Mouse (Mus musculus) embryonic stem cell, embryonic (primary cell): Measurements from ENCODE around the gene Hpca.

Experiments used
- CTCF ChIA-PET, 4 experiments: fragments of 300-600 bp in 2 of 4; fragments of 350-600 bp in 2 of 4; sonication (Branson Sonifier 250); formaldehyde crosslinking; loops; one replicate each; lab custom pipeline; 2022; ENCODE audit warnings: inconsistent platforms in 2 of 4; lab: Charles Lee
- POLR2A ChIA-PET, 4 experiments: fragments of 300-600 bp in 2 of 4; fragments of 350-600 bp in 2 of 4; sonication (Branson Sonifier 250); formaldehyde crosslinking; loops; one replicate each; lab custom pipeline; 2022; ENCODE audit warnings: antibody characterized with exemption in 4 of 4, inconsistent platforms in 1 of 4; lab: Charles Lee

Hpca gene

DNA sequence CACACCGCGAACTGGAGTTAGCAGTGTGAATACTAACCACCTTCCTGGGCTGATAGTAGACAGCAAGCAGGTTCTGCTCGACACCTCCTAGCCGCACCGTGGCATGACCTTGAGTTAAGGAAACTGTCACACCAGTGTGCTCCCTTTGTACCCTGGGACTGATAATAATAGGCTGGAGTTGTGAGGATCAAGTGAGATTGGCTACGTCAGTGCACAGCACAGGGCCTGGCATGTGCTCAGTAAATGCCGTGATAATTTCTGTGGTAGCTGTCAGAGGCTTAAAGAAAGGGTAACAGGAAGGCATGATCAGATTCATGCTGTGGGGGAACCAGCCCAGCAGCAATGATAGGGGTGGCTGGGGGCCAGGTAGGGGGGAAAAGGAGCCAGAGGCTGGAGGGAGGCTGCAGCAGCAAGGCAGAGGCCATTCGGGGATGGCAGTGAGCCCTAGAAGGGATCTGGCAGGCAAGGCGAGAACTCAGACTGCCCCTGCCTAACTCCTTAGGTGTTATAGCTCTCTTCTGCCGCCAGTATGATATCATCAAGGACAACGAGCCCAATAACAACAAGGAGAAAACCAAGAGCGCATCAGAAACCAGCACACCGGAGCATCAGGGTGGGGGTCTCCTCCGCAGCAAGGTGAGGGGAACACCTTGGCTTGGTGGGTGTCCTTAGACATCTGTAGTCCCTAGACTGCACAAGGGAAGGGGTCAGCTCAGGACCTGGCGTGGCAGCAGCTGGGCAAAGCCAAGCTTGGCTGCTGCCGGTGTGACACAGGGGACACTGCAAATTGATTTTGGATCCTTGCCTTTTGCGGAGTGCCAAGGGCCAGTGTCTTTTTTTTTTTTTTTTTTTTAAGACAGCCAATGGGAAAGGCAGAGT is 20.0 kb upstream of the Hpca start:
- POLR2A ChIA-PET, result interaction anchor here in 2 of 4 experiments (1.2 to 1.4 kb wide), 3 partner anchors 17 to 259 kb away, joined by 3 to 4 read pairs (median 3); no protein-coding TSS in a partner anchor
- CTCF ChIA-PET, result interaction anchor here in 3 of 4 experiments (0.5 to 1.1 kb wide), 6 partner anchors 11 to 1100 kb away, joined by 3 to 5 read pairs (median 4); no protein-coding TSS in a partner anchor

DNA sequence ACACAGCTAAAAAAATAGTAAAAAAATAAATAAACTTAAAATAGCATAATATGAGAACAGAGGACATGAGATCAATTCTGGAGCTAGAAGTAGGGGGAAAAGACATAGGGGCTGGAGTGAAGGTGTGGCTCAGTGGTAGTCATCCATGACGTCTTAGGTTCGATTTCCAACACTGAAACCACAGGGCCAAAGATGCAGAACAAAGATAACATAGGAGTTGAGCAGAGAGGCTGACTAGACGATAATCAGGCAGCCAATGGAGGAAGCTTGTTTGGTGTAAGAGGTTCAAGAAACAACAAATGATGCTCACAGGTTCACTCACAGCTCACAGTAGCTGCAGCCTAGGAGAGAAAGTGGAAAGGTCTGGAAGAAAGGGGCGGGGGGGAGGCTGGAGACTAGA is 19.0 kb upstream of the Hpca start:
- ChIA-PET POLR2A (interaction anchor here (0.7 to 1.6 kb wide), 5 partner anchors 9 to 83 kb away, joined by 3 to 7 read pairs (median 3); partner anchors contain the start of gene Rnf19b (in 1 of the 4)), CTCF (interaction anchor here in 2 of 4 experiments (0.6 to 1.1 kb wide), 4 partner anchors 11 to 46 kb away, joined by 3 to 5 read pairs (median 4); no protein-coding TSS in a partner anchor)

DNA sequence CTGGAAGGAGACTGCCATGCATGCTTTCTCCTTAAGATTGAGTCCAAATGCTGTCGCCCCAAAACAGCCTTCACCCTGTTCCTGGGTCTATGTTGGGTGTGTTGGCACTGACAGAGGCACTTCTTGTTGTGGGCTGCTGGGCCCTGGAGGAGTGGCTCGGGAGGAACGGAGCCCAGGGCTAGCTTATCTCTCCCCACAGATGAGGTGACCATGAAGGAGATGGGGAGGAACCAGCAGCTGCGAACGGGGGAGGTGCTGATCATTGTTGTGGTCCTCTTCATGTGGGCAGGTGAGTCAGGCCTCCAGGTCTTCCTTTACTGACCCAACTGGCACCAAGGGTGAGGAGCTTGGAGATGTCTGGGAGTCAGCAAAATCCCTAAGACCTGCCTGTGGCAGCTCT is 17.8 kb upstream of the Hpca start:
- POLR2A ChIA-PET, result interaction anchor here in 2 of 4 experiments (1.5 to 1.8 kb wide), 3 partner anchors 9 to 123 kb away, joined by 4 to 7 read pairs (median 4); partner anchors contain the start of gene Rnf19b (in 1 of the 2)

DNA sequence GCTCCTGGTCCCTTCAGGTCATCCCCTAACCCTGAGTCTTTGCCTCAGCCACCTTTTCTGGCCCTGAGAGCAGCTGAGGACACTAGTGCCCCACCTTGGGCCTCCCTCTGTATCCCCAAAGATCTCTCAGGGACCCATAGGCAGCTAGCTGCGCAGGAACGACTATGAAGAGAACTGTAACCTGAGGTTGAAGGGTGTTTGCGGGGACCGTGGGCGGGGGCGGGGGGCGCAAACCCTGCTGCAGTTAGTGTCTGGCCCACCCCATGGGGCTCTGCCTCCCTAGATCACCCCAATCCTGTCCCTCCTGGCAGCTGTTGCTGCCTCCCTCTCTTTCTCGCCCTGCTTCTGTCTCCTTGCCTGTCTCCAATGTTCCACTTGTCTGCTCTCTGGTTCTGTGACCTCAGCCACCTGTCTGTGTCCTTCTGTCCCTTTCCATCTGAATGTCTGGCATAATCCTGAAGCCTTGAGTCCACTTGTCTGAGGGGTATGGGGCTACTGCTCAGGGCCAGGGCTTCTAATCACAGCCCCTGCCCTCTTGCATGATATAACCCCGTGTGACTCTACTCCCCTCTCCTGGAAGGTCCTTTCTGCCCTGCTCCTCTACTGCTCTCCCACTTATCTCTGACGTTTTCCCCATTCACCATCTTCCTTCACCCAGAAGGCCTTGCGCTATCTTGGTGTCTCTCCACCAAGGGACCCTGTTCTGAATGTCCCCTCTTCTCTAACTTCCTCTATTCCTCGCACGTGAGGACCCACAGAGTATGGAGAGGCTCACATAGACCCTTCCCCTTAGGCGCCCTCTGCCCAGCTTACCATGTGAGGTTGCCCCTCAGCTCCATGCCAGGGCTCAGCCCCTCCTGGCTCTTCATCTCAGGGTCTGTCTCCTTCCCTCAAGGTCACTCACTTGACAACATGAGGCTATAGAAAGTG is 15.8 kb upstream of the Hpca start:
- ChIA-PET POLR2A (interaction anchor here in 3 of 4 experiments (0.6 to 2.3 kb wide), 13 partner anchors 8 to 213 kb away, joined by 3 to 13 read pairs (median 3); partner anchors contain the start of genes Rnf19b (in 2 of the 3), S100pbp (in 1 of the 3) and Yars (in 1 of the 3)), CTCF (interaction anchor here in 3 of 4 experiments (0.5 to 4.1 kb wide), 11 partner anchors 11 to 502 kb away, joined by 3 to 23 read pairs (median 3); partner anchors contain the start of gene Hpca (in 1 of the 3))

More for the DNA sequence above, 17.8 kb upstream of the Hpca start:
- CTCF ChIA-PET, result interaction anchor here in 1 of 4 experiments (0.6 kb wide), 1 partner anchor 183 kb away, joined by 3 read pairs; no protein-coding TSS in a partner anchor

DNA sequence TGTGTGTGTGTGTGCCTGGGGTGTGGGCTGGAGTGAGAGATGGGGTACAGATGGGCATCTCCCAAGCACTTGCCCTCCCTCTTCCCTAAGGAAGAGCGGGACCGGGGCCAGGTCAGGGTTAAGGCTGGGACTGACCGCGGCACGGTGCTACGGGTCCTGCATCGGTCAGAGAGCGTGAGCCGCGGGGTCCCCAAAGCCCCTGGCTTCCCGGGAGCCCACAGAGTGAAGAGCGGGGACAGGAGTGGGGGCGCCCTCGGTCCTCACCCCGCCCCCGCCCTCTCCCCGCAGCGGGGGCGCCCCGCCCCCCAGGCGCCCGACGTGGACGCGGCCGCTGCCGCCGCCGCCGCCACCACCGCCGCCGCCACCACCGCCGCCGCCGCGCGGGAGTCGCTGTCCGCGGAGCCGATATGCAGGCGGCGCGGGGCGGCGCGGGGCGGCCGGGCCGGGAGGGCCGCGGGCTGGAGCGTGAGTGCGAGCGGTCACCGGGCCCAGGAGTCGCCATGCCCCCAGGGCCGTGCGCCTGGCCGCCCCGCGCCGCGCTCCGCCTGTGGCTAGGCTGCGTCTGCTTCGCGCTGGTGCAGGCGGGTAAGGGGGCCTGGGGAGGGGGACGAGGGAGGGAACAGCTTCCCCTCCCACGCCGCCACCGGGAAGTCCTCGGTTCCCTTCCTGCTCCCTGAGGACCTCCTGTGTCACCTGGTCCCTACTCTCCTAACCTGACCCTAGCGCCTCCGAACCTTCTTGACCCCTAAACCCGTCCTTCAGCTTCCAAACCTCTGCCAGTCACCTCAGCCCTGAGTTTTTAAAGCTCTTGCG is 14.9 kb upstream of the Hpca start, which contains the start of gene Fndc5:
Gene Fndc5, plus strand, starts transcription at position 421 of the 813 bp plus-strand sequence.
- CTCF ChIA-PET, result interaction anchor here in 3 of 4 experiments (0.6 to 4.1 kb wide), 9 partner anchors 10 to 318 kb away, joined by 3 to 23 read pairs (median 3); no protein-coding TSS in a partner anchor

DNA sequence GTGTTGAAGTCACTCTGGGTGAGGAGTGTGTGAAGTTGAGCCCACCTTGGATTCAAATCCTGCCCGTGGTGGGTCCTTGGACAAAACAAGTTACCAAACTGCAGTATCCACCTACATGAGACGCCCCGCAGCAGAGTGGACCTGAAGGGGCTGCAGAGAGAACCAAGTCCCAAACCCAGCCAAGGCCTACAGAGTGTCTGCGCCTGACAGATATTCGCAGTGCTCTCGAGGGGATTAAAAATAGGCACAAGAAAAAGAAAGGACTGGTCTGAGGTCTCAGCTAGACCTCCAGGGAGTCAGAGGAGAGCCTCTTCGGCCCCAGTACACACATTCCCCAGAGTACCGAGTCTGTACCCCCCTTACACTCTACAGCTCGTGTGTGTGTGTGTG is 14.3 kb upstream of the Hpca start:
- ChIA-PET POLR2A (interaction anchor here in 2 of 4 experiments (0.6 to 1.9 kb wide), 4 partner anchors 23 to 179 kb away, joined by 3 to 4 read pairs (median 4); partner anchors contain the start of genes Rnf19b (in 1 of the 2), S100pbp (in 1 of the 2) and Yars (in 1 of the 2)), CTCF (interaction anchor here in 3 of 4 experiments (0.5 to 4.1 kb wide), 6 partner anchors 11 to 375 kb away, joined by 3 to 23 read pairs (median 4); no protein-coding TSS in a partner anchor)

More for the DNA sequence above, 14.9 kb upstream of the Hpca start, which contains the start of gene Fndc5:
- POLR2A ChIA-PET, result interaction anchor here (0.6 to 2.3 kb wide), 9 partner anchors 13 to 212 kb away, joined by 3 to 13 read pairs (median 3); partner anchors contain the start of genes Rnf19b (in 2 of the 4), S100pbp (in 1 of the 4) and Yars (in 1 of the 4)

DNA sequence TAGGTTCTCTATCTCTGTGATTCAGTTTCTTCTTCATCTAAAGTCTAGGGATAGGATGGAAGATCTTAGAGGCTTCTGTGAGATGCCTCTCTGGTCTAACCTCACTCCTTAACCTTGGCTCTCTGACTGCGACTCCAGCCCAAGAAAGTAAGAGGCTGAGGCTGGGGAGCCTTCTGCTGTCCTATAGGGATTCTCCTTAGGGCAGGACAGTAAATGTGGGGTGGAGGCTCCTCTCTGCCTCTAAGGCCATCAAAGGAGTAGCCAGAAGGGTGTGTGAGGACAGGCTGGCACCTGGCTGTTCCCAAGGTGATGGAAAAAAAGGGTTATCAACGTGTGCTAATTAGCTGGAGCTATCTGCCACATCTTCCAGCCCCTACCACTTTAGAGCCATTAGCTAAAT is 13.8 kb upstream of the Hpca start:
- ChIA-PET CTCF (interaction anchor here (0.5 to 4.1 kb wide), 20 partner anchors 8 to 375 kb away, joined by 3 to 23 read pairs (median 6); partner anchors contain the start of genes Hpca (in 3 of the 4), S100pbp (in 1 of the 4) and Yars (in 1 of the 4)), POLR2A (interaction anchor here in 3 of 4 experiments (1.3 to 1.9 kb wide), 5 partner anchors 10 to 78 kb away, joined by 4 to 8 read pairs (median 5); partner anchors contain the start of gene Rnf19b (in 1 of the 3))

- ChIA-PET CTCF (interaction anchor here (0.6 to 4.1 kb wide), 56 partner anchors 8 to 518 kb away, joined by 3 to 23 read pairs (median 4); partner anchors contain the start of genes Hpca (in 3 of the 4), Bsdc1 (in 1 of the 4), S100pbp (in 1 of the 4) and Yars (in 1 of the 4)), POLR2A (interaction anchor here (0.6 to 1.9 kb wide), 25 partner anchors 9 to 506 kb away, joined by 3 to 8 read pairs (median 4); partner anchors contain the start of genes Rnf19b (in 1 of the 4) and Txlna (in 1 of the 4))
These were observed 13.2 kb upstream of the Hpca start for GRCm38 (mm10) chr4:129134799-129135585.

DNA sequence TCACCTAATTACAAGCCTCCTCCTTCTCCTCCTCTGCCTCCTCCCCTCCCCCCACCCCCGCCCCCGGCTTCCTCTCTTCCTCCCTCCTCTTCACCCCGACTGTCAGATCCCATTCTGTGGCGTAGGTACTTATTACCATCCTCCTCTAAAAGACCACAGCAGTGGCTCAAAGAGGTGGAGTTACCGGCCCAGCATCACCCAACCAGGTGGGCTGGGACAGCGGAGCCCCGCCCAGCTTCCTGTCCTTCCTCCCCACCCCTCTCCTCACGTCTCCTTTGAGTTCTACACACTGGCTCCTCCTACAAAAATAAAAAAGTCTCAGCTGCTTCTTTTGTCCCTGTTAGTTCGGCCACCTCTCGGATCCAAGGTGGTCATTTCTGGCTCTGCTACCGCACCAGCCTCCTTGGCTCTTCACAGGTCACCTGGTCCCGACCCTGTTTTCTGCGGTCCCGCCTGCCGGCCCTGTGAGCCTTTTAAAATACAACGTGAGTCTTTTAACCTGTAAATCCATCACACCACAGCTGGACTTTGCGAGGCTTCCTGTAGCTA is 9.0 kb upstream of the Hpca start:
- POLR2A ChIA-PET, result interaction anchor here in 3 of 4 experiments (0.6 to 2.3 kb wide), 35 partner anchors 8 to 1044 kb away, joined by 3 to 13 read pairs (median 4); partner anchors contain the start of genes Bsdc1 (in 2 of the 3), Rnf19b (in 2 of the 3), S100pbp (in 2 of the 3) and Yars (in 2 of the 3)

DNA sequence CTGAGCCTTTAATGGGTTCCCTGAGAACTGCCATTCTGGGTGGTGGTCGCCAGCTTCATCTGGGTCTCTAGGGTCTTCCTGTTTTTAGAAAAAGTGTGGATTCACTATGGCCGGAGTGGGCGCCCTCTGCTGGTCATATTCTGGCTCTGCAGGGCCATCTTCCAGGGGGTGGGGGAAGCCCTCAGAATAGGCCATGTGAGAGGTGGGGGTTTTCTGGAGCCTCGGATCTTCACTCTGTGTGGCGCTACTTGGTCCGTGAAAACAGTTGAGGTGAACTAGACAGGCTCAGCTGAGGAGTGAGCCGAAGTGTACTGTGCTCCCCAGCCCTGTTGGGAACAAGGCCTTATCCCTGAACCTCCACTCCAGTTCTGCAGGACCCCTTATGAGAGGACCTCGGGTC is 8.3 kb upstream of the Hpca start:
- CTCF ChIA-PET, result interaction anchor here (0.5 to 3.3 kb wide), 31 partner anchors 9 to 325 kb away, joined by 3 to 24 read pairs (median 5); partner anchors contain the start of genes Hpca (in 2 of the 4), S100pbp (in 1 of the 4), Tmem54 (in 1 of the 4) and Yars (in 1 of the 4)

More for the DNA sequence above, 9.0 kb upstream of the Hpca start:
- CTCF ChIA-PET, result interaction anchor here (0.5 to 3.3 kb wide), 23 partner anchors 9 to 392 kb away, joined by 3 to 24 read pairs (median 3); partner anchors contain the start of genes Hpca (in 2 of the 4), S100pbp (in 2 of the 4), Yars (in 2 of the 4) and Tmem54 (in 1 of the 4)

GRCm38 (mm10) chr4:129129387-129129786 is 7.6 kb upstream of the Hpca start:
- CTCF ChIA-PET, result interaction anchor here (0.5 to 3.3 kb wide), 23 partner anchors 8 to 1189 kb away, joined by 3 to 20 read pairs (median 5); partner anchors contain the start of gene Hpca (in 1 of the 4)
- POLR2A ChIA-PET, result interaction anchor here in 3 of 4 experiments (0.6 to 2.3 kb wide), 25 partner anchors 8 to 370 kb away, joined by 3 to 13 read pairs (median 3); partner anchors contain the start of genes Rnf19b (in 2 of the 3), Azin2 (in 1 of the 3), Bsdc1 (in 1 of the 3) and Hpca (in 1 of the 3)

More for the DNA sequence above, 8.3 kb upstream of the Hpca start:
- POLR2A ChIA-PET, result interaction anchor here in 3 of 4 experiments (0.6 to 2.3 kb wide), 37 partner anchors 8 to 566 kb away, joined by 3 to 13 read pairs (median 3); partner anchors contain the start of genes Bsdc1 (in 2 of the 3), Hpca (in 2 of the 3), Rnf19b (in 2 of the 3) and Rbbp4 (in 1 of the 3)

DNA sequence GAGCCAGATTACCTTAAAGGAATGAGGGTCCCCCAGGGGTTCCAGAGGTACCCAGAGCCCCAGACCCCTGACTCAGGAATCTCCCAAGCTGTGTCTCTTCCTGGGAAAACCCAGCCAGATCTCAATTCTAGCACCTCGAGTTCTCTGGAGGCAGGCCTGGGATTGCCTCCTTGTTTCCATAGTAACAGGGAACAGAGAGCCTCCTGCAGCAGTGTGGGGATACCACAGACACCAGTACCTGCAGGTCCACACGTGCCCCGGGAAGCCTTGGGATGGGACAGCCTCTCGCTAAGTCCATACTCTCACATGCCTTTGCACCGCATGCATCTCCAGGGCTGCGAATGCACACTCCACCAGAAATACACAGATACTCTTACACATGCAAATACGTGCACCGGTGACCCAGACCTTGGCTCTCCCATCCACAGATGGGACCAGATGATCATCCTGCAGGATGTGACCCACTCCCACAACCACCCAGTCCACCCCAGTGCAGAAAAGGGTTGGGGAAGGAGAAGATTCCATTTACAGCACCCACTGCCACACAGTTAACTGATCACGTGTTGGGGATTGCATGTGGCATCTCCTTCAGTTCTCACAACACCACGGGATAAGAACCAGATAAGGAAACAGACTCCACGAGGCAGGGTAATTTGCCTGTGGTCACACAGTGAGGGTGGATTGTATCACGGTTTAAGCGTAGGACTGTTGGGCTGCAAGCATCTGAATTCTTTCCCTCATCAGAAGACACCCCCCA is 6.9 kb upstream of the Hpca start:
- CTCF ChIA-PET, result interaction anchor here in 3 of 4 experiments (1.2 to 3.3 kb wide), 5 partner anchors 8 to 165 kb away, joined by 4 to 20 read pairs (median 6); no protein-coding TSS in a partner anchor
- POLR2A ChIA-PET, result interaction anchor here in 2 of 4 experiments (0.7 to 1.5 kb wide), 6 partner anchors 8 to 71 kb away, joined by 3 to 7 read pairs (median 4); partner anchors contain the start of genes S100pbp (in 1 of the 2) and Yars (in 1 of the 2)
